Mouse (Mus musculus) pancreas, adult 10 weeks (tissue): ENCODE measurements around the gene Spryd7. TPM values are rescaled to one million over a fixed set of nuclear protein-coding genes. Genes with fewer than 3 reads are reported as not detected.

Source experiments
- polyA plus RNA-seq: library from polyadenylated mRNA; stranded (reverse); fragments of 350-450 nt; fragmentation: Illumina TruSeq; extraction: RNeasy Lipid Tissue Mini Kit (QIAGEN cat#74804); gene quantifications from one replicate; pipeline ENCODE4 v1.2.3, GENCODE M21; 2015; ENCODE audit warnings: low read depth, low replicate concordance; ENCODE audit not compliant: insufficient read depth

Spryd7 gene
- polyA plus RNA-seq = 2.9 TPM

GRCm38 (mm10) chr14:61556289-61557147, at the start of gene Spryd7:
Gene Spryd7, minus strand, starts transcription at chr14:61556886.

GRCm38 (mm10) chr14:61597968-61598367, 41.3 kb upstream of the Spryd7 start, which contains the start of gene Trim13:
Gene Trim13, plus strand, starts transcription at chr14:61598247.

Other genes with a start within 250 kb of the Spryd7 start
- 0.57 TPM for gene Arl11, start 247.1 kb downstream of the Spryd7 start, polyA plus RNA-seq
- gene Ebpl, start 196.4 kb downstream of the Spryd7 start, polyA plus RNA-seq = 0.78 TPM
- gene Kpna3, start 117.0 kb downstream of the Spryd7 start, polyA plus RNA-seq = 3.7 TPM
- not detected for gene Trim13, start 41.4 kb upstream of the Spryd7 start, polyA plus RNA-seq
- not detected for gene Kcnrg, start 50.6 kb upstream of the Spryd7 start, polyA plus RNA-seq